Mouse (Mus musculus): ENCODE data around the gene Adck1. TPM values are rescaled to one million over a fixed set of nuclear protein-coding genes. Genes with fewer than 3 reads are reported as not detected.
"Not testable (repeated sequence)": the region's sequence is repeated elsewhere in the genome, so short reads cannot be mapped to it uniquely, and the experiment has no call there.

Adck1 gene
- polyA plus RNA-seq, 1 experiment from 2014 or later: 24.8 TPM

- no peak for TF ChIP-seq CTCF (IDR thresholded peaks at IDR 0.05; ENCODE audit: low read depth)
- H3K4me2 ChIP-seq (ENCODE audit: low read length): peak overlapping the region; percentile 74
- no peaks in the 10 kb centered on the region for H3K4me1 ChIP-seq (replicated peaks; ENCODE audit: insufficient read depth, low read length)
- peak overlapping the region; percentile 67; the same call in 1 of the 2 replicates for H3K27ac ChIP-seq
- no peaks in the 10 kb centered on the region for H3K9me3 ChIP-seq (replicated peaks; ENCODE audit: low read length)
- H3K4me3 ChIP-seq (replicated peaks; ENCODE audit: low read depth, low read length): peak overlapping the region; percentile 60
- peak overlapping the region; percentile 61 for H3K9ac ChIP-seq (ENCODE audit: low read depth, low read length)
- 44% methylated on average over 9 of the region's 9 CpGs for WGBS
- DNase-seq (ENCODE audit: low spot score) (no peak), ATAC-seq (replicated peaks; ENCODE audit: low FRiP score, low read depth) (no peak)
- H3K36me3 ChIP-seq (ENCODE audit: insufficient read depth, low read length): no peaks in the 10 kb centered on the region
- no peaks in the 10 kb centered on the region for H3K27me3 ChIP-seq (ENCODE audit: insufficient read depth, low read length)
Measured at GRCm38 (mm10) chr12:88361120-88361445, 729 bp downstream of the Adck1 start.

GRCm38 (mm10) chr12:88367673-88368072 is 7.3 kb downstream of the Adck1 start:
- DNase-seq (ENCODE audit: low spot score) (no peak), ATAC-seq (replicated peaks; ENCODE audit: low FRiP score, low read depth) (no peak)
- no peaks in the 10 kb centered on the region for H3K36me3 ChIP-seq (ENCODE audit: insufficient read depth, low read length)

GRCm38 (mm10) chr12:88368618-88369017 is 8.3 kb downstream of the Adck1 start:
- TF ChIP-seq CTCF (IDR thresholded peaks at IDR 0.05; ENCODE audit: low read depth): no peak
- no peak for ATAC-seq (replicated peaks; ENCODE audit: low FRiP score, low read depth)
- Histone ChIP-seq H3K27me3 (ENCODE audit: insufficient read depth, low read length) (no peaks in the 10 kb centered on the region), H3K9me3 (replicated peaks; ENCODE audit: low read length) (no peaks in the 10 kb centered on the region), H3K4me2 (ENCODE audit: low read length) (no peak overlapping the region), H3K4me1 (replicated peaks; ENCODE audit: insufficient read depth, low read length) (no peaks in the 10 kb centered on the region), H3K36me3 (ENCODE audit: insufficient read depth, low read length) (no peaks in the 10 kb centered on the region), H3K27ac (no peak overlapping the region), H3K9ac (ENCODE audit: low read depth, low read length) (no peak overlapping the region), H3K4me3 (replicated peaks; ENCODE audit: low read depth, low read length) (no peak overlapping the region)
- peak; percentile 25 for DNase-seq (ENCODE audit: low spot score)
- 77% methylated on average over 4 of the region's 4 CpGs for WGBS

More at GRCm38 (mm10) chr12:88367673-88368072, 7.3 kb downstream of the Adck1 start:
- Histone ChIP-seq H3K27ac (no peak overlapping the region), H3K9me3 (replicated peaks; ENCODE audit: low read length) (no peaks in the 10 kb centered on the region), H3K4me2 (ENCODE audit: low read length) (no peak overlapping the region), H3K4me1 (replicated peaks; ENCODE audit: insufficient read depth, low read length) (no peaks in the 10 kb centered on the region), H3K4me3 (replicated peaks; ENCODE audit: low read depth, low read length) (no peak overlapping the region), H3K27me3 (ENCODE audit: insufficient read depth, low read length) (no peaks in the 10 kb centered on the region), H3K9ac (ENCODE audit: low read depth, low read length) (no peak overlapping the region)
- 85% methylated on average over 4 of the region's 4 CpGs for WGBS
- no peak for TF ChIP-seq CTCF (IDR thresholded peaks at IDR 0.05; ENCODE audit: low read depth)

- not testable (repeated sequence) for H3K27me3 ChIP-seq (ENCODE audit: insufficient read depth, low read length); H3K9me3 ChIP-seq (replicated peaks; ENCODE audit: low read length); H3K36me3 ChIP-seq (ENCODE audit: insufficient read depth, low read length); H3K4me2 ChIP-seq (ENCODE audit: low read length); DNase-seq (ENCODE audit: low spot score); H3K27ac ChIP-seq; H3K4me3 ChIP-seq (replicated peaks; ENCODE audit: low read depth, low read length); H3K4me1 ChIP-seq (replicated peaks; ENCODE audit: insufficient read depth, low read length); H3K9ac ChIP-seq (ENCODE audit: low read depth, low read length); ATAC-seq (replicated peaks; ENCODE audit: low FRiP score, low read depth)
- WGBS: 49% methylated on average over 4 of the region's 4 CpGs
Measured at GRCm38 (mm10) chr12:88369690-88370089, 9.3 kb downstream of the Adck1 start.

GRCm38 (mm10) chr12:88370321-88370720 is 10.0 kb downstream of the Adck1 start:
- H3K36me3 ChIP-seq (ENCODE audit: insufficient read depth, low read length); H3K4me2 ChIP-seq (ENCODE audit: low read length); H3K4me1 ChIP-seq (replicated peaks; ENCODE audit: insufficient read depth, low read length); H3K9ac ChIP-seq (ENCODE audit: low read depth, low read length); ATAC-seq (replicated peaks; ENCODE audit: low FRiP score, low read depth); H3K27me3 ChIP-seq (ENCODE audit: insufficient read depth, low read length); H3K27ac ChIP-seq; H3K9me3 ChIP-seq (replicated peaks; ENCODE audit: low read length); H3K4me3 ChIP-seq (replicated peaks; ENCODE audit: low read depth, low read length): not testable (repeated sequence)
- TF ChIP-seq CTCF (IDR thresholded peaks at IDR 0.05; ENCODE audit: low read depth): peak; percentile 52
- WGBS: 0% methylated on average over 1 of the region's 1 CpGs
- DNase-seq (ENCODE audit: low spot score): peak; percentile 44

GRCm38 (mm10) chr12:88372018-88372417 is 11.7 kb downstream of the Adck1 start:
- WGBS: 59% methylated on average over 5 of the region's 5 CpGs
- no peak for DNase-seq (ENCODE audit: low spot score)
- no peaks in the 10 kb centered on the region for H3K9me3 ChIP-seq (replicated peaks; ENCODE audit: low read length)
- no peaks in the 10 kb centered on the region for H3K27me3 ChIP-seq (ENCODE audit: insufficient read depth, low read length)
- ATAC-seq (replicated peaks; ENCODE audit: low FRiP score, low read depth): 0 out of 2 replicates have a peak, but pooled peaks have one; percentile 13
- H3K4me3 ChIP-seq (replicated peaks; ENCODE audit: low read depth, low read length): no peak overlapping the region
- no peak overlapping the region for H3K27ac ChIP-seq
- no peak for TF ChIP-seq CTCF (IDR thresholded peaks at IDR 0.05; ENCODE audit: low read depth)
- no peak overlapping the region for H3K4me2 ChIP-seq (ENCODE audit: low read length)
- no peak overlapping the region for H3K9ac ChIP-seq (ENCODE audit: low read depth, low read length)
- H3K4me1 ChIP-seq (replicated peaks; ENCODE audit: insufficient read depth, low read length): no peaks in the 10 kb centered on the region
- H3K36me3 ChIP-seq (ENCODE audit: insufficient read depth, low read length): no peaks in the 10 kb centered on the region

- no peaks in the 10 kb centered on the region for H3K36me3 ChIP-seq (ENCODE audit: insufficient read depth, low read length)
- no peak overlapping the region for H3K9ac ChIP-seq (ENCODE audit: low read depth, low read length)
- WGBS: 36% methylated on average over 10 of the region's 10 CpGs
- H3K4me3 ChIP-seq (replicated peaks; ENCODE audit: low read depth, low read length): no peak overlapping the region
- ATAC-seq (replicated peaks; ENCODE audit: low FRiP score, low read depth): no peak
- H3K27ac ChIP-seq: no peak overlapping the region
- no peaks in the 10 kb centered on the region for H3K9me3 ChIP-seq (replicated peaks; ENCODE audit: low read length)
- no peaks in the 10 kb centered on the region for H3K27me3 ChIP-seq (ENCODE audit: insufficient read depth, low read length)
- no peaks in the 10 kb centered on the region for H3K4me1 ChIP-seq (replicated peaks; ENCODE audit: insufficient read depth, low read length)
- peak; percentile 63 for TF ChIP-seq CTCF (IDR thresholded peaks at IDR 0.05; ENCODE audit: low read depth)
- no peak overlapping the region for H3K4me2 ChIP-seq (ENCODE audit: low read length)
- peak; percentile 39 for DNase-seq (ENCODE audit: low spot score)
Measured at GRCm38 (mm10) chr12:88376820-88377219, 16.5 kb downstream of the Adck1 start.

All from kidney, postnatal 0 days (tissue).